Mouse (Mus musculus): ENCODE measurements around the gene Gm48552.

DNA sequence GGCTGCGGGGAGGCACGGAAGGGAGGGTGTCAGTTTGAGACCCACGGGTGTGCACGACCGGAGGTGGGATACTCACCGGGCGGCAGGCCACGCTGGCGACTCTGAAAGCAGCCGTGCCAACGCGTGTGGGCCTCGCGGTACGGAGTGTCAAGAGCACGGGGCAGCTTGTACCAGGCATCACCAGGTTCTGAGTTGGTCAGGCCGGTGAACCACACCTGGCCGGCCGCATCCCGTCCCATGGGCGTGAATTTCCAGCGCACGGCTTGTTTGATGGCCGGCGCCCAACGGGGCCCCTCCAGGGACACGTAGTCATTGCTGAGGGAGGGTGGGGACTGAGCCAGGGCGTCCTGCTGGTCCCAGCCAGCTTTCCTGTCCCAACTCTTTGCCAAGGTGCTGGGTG, 24.1 kb upstream of the Gm48552 start:
- TF ChIP-seq POLR2A (IDR thresholded peaks at IDR 0.05; ENCODE audit: insufficient read length, low read depth) (no peak), MAX (IDR thresholded peaks at IDR 0.05; ENCODE audit: low read depth) (no peak), TCF12 (IDR thresholded peaks at IDR 0.05; ENCODE audit: insufficient read depth, poor library complexity, severe bottlenecking) (no peak), TCF3 (IDR thresholded peaks at IDR 0.05; ENCODE audit: insufficient read length, low read depth) (no peak), E2F4 (IDR thresholded peaks at IDR 0.05; ENCODE audit: insufficient read depth) (no peak), USF1 (IDR thresholded peaks at IDR 0.05; ENCODE audit: low read depth) (no peak)

Measured in myocyte (in vitro differentiated cells).